Mouse (Mus musculus) MEL (cell line): Measurements from ENCODE around the gene Rras2. TPM values are rescaled to one million over a fixed set of nuclear protein-coding genes. Genes with fewer than 3 reads are reported as not detected.

Experiments
- DNase-seq: peaks from one replicate; pipeline ENCODE4 v3.0.0; 2011; ENCODE audit warnings: low read depth, low spot score
- H3K27ac ChIP-seq: 2 replicates; pipeline ENCODE4 v1.5.1; 2012; ENCODE audit warnings: low read depth, mild to moderate bottlenecking, control low read depth, low read length, moderate library complexity; ENCODE audit not compliant: control insufficient read depth
- H3K27me3 ChIP-seq, 2 experiments: fragments of 150-350 bp in 1 of 2; sonication (generic) in 1 of 2; 2 replicates each; pipeline ENCODE4 v1.6.1; 2012; ENCODE audit warnings: low read length in 2 of 2, mild to moderate bottlenecking in 2 of 2, improper control_type of control experiment in 1 of 2, moderate library complexity in 1 of 2; ENCODE audit not compliant: insufficient read depth in 2 of 2, control insufficient read depth in 1 of 2
- H3K36me3 ChIP-seq, 2 experiments: 2 replicates each; pipeline ENCODE4 v1.6.1; 2012 to 2014; ENCODE audit warnings: low read length in 2 of 2, improper control_type of control experiment in 1 of 2, inconsistent platforms in 1 of 2, mild to moderate bottlenecking in 1 of 2; ENCODE audit not compliant: insufficient read depth in 2 of 2, control insufficient read depth in 1 of 2
- H3K4me1 ChIP-seq, 2 experiments: fragments of 150-350 bp in 1 of 2; sonication (generic) in 1 of 2; 2 replicates each; pipeline ENCODE4 v1.6.1; 2012; ENCODE audit warnings: low read length in 2 of 2, improper control_type of control experiment in 1 of 2, mild to moderate bottlenecking in 1 of 2; ENCODE audit not compliant: insufficient read depth in 2 of 2, control insufficient read depth in 1 of 2
- H3K4me3 ChIP-seq, 2 experiments: fragments of 150-350 bp in 1 of 2; sonication (generic) in 1 of 2; 2 replicates each; pipeline ENCODE4 v1.5.1; 2012; ENCODE audit warnings: low read depth in 2 of 2, low read length in 2 of 2, mild to moderate bottlenecking in 2 of 2, moderate library complexity in 2 of 2, control low read depth in 1 of 2, improper control_type of control experiment in 1 of 2; ENCODE audit not compliant: control insufficient read depth in 1 of 2, insufficient read depth in 1 of 2
- H3K79me2 ChIP-seq: 2 replicates; pipeline ENCODE4 v1.6.1; 2012; ENCODE audit warnings: mild to moderate bottlenecking, low read length, moderate library complexity; ENCODE audit not compliant: control insufficient read depth, poor library complexity, insufficient read depth
- H3K9ac ChIP-seq: 2 replicates; pipeline ENCODE4 v1.6.1; 2012; ENCODE audit warnings: low read depth, mild to moderate bottlenecking, control low read depth, low read length, moderate library complexity; ENCODE audit not compliant: control insufficient read depth, poor library complexity, severe bottlenecking
- H3K9me3 ChIP-seq: fragments of 150-350 bp; sonication (generic); replicated peaks from 2 replicates; pipeline ENCODE4 v1.6.1; 2012; ENCODE audit warnings: mild to moderate bottlenecking, low read length, improper control_type of control experiment, moderate library complexity; ENCODE audit not compliant: insufficient read depth
- CHD1 ChIP-seq: IDR thresholded peaks from 2 replicates; pipeline ENCODE4 v1.6.1; 2012; ENCODE audit warnings: low read depth, mild to moderate bottlenecking, inconsistent platforms, low read length, improper control_type of control experiment
- CHD2 ChIP-seq: IDR thresholded peaks from 2 replicates; pipeline ENCODE4 v1.6.1; 2011; ENCODE audit warnings: low read length, improper control_type of control experiment
- E2F4 ChIP-seq: IDR thresholded peaks from 2 replicates; pipeline ENCODE4 v1.6.1; 2011; ENCODE audit warnings: low read depth, low read length, improper control_type of control experiment, borderline replicate concordance
- ELF1 ChIP-seq: IDR thresholded peaks from 2 replicates; pipeline ENCODE4 v1.6.1; 2014; ENCODE audit warnings: low read depth, mild to moderate bottlenecking, inconsistent platforms, low read length, improper control_type of control experiment, moderate library complexity
- ETS1 ChIP-seq: IDR thresholded peaks from 2 replicates; pipeline ENCODE4 v1.6.1; 2012; ENCODE audit warnings: low read depth, mild to moderate bottlenecking, inconsistent platforms, low read length, improper control_type of control experiment, moderate library complexity
- GABPA ChIP-seq: IDR thresholded peaks from 2 replicates; pipeline ENCODE4 v1.6.1; 2012; ENCODE audit warnings: low read depth, mild to moderate bottlenecking, inconsistent platforms, low read length, improper control_type of control experiment, moderate library complexity
- JUND ChIP-seq: IDR thresholded peaks from 2 replicates; pipeline ENCODE4 v1.6.1; 2011; ENCODE audit warnings: low read depth, mild to moderate bottlenecking, improper control_type of control experiment, low read length
- MAX ChIP-seq: IDR thresholded peaks from 2 replicates; pipeline ENCODE4 v1.6.1; 2011; ENCODE audit warnings: low read length, improper control_type of control experiment
- MAZ ChIP-seq: IDR thresholded peaks from 2 replicates; pipeline ENCODE4 v1.6.1; 2012; ENCODE audit warnings: low read depth, mild to moderate bottlenecking, inconsistent platforms, low read length, improper control_type of control experiment
- MYB ChIP-seq: IDR thresholded peaks from 2 replicates; pipeline ENCODE4 v1.6.1; 2011; ENCODE audit warnings: mild to moderate bottlenecking, low read depth, low read length, improper control_type of control experiment
- MYC ChIP-seq: IDR thresholded peaks from 2 replicates; pipeline ENCODE4 v1.6.1; 2011; ENCODE audit warnings: low read depth, mild to moderate bottlenecking, low read length, improper control_type of control experiment, moderate library complexity
- POLR2AphosphoS5 ChIP-seq: IDR thresholded peaks from 2 replicates; pipeline ENCODE4 v1.6.1; 2012; ENCODE audit warnings: low read depth, borderline replicate concordance, mild to moderate bottlenecking, inconsistent platforms, low read length, moderate library complexity, mixed read lengths
- RCOR1 ChIP-seq: IDR thresholded peaks from 2 replicates; pipeline ENCODE4 v1.6.1; 2012; ENCODE audit warnings: low read depth, mild to moderate bottlenecking, inconsistent platforms, low read length, improper control_type of control experiment
- TAL1 ChIP-seq: IDR thresholded peaks from 2 replicates; pipeline ENCODE4 v1.6.1; 2012; ENCODE audit warnings: mild to moderate bottlenecking, inconsistent platforms, low read length, moderate library complexity, mixed read lengths
- UBTF ChIP-seq: IDR thresholded peaks from 2 replicates; pipeline ENCODE4 v1.6.1; 2012; ENCODE audit warnings: low read depth, mild to moderate bottlenecking, inconsistent platforms, low read length, improper control_type of control experiment, moderate library complexity, borderline replicate concordance; ENCODE audit not compliant: insufficient read depth
- ZC3H11A ChIP-seq: IDR thresholded peaks from 2 replicates; pipeline ENCODE4 v1.6.1; 2012; ENCODE audit warnings: low read depth, mild to moderate bottlenecking, inconsistent platforms, low read length, improper control_type of control experiment
- ZMIZ1 ChIP-seq: IDR thresholded peaks from 2 replicates; pipeline ENCODE4 v1.6.1; 2012; ENCODE audit warnings: low read depth, mild to moderate bottlenecking, inconsistent platforms, low read length, improper control_type of control experiment, moderate library complexity
- ZNF384 ChIP-seq: IDR thresholded peaks from 2 replicates; pipeline ENCODE4 v1.6.1; 2012; ENCODE audit warnings: low read depth, mild to moderate bottlenecking, inconsistent platforms, low read length, improper control_type of control experiment
- polyA plus RNA-seq, 2 experiments: library from polyadenylated mRNA; stranded (reverse) in 1 of 2; unstranded in 1 of 2; fragments of >175 nt in 1 of 2; fragments of >200 nt in 1 of 2; gene quantifications; 2 replicates each; pipeline versions ENCODE4 v1.2.1 to v1.2.4; 2012; ENCODE audit warnings: low replicate concordance in 2 of 2, low read depth in 1 of 2; ENCODE audit not compliant: insufficient read length in 2 of 2, insufficient read depth in 1 of 2, missing spikeins in 1 of 2
- total RNA-seq: library from RNA; depleted of rRNA; stranded (reverse); fragments of 300-350 nt; gene quantifications from 2 replicates; pipeline ENCODE4 v1.2.3, GENCODE M21; 2012

The Rras2 gene
- total and polyA plus RNA-seq, 3 experiments, result not detected

GRCm38 (mm10) chr7:114041349-114041748, 76.2 kb downstream of the Rras2 start:
- no peaks in the 10 kb centered on the region for H3K79me2 ChIP-seq
- no peaks in the 10 kb centered on the region for H3K9me3 ChIP-seq
- no peak overlapping the region for H3K27ac ChIP-seq
- DNase-seq, result no peak
- no peaks in the 10 kb centered on the region for H3K36me3 ChIP-seq
- no peak overlapping the region for H3K4me3 ChIP-seq
- no peaks in the 10 kb centered on the region for H3K4me1 ChIP-seq
- H3K9ac ChIP-seq, result no peak overlapping the region
- H3K27me3 ChIP-seq, result no peaks in the 10 kb centered on the region
- TF ChIP-seq GABPA, result no peak
- TF ChIP-seq MAZ, result no peak
- TF ChIP-seq CHD2, result no peak
- TF ChIP-seq MYB, result no peak
- no peak for TF ChIP-seq MAX
- TF ChIP-seq ZC3H11A, result no peak
- TF ChIP-seq ZNF384, result no peak
- no peak for TF ChIP-seq MYC
- TF ChIP-seq JUND, result no peak
- TF ChIP-seq ELF1, result no peak
- no peak for TF ChIP-seq UBTF
- no peak for TF ChIP-seq ETS1
- no peak for TF ChIP-seq RCOR1
- no peak for TF ChIP-seq CHD1

DNA sequence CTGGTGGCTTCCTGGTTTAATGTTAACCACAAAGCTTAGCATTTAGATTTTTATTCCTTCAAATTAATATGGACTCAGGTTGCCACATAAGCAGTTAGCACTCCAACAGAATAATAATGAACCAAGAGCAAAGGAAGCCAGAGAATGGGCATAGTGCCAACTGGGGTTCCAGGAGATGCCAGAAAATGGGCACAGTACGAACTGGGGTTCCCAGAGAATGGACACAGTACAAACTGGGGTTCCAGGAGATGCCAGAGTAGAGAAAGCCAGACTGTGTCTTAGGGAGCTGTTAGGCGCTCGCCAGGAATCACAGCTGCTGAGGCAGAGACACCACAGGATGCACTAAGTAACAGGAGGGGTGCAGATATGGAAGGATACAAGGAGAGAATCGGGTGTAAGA, 80.3 kb downstream of the Rras2 start:
- TF ChIP-seq TAL1 (no peak), POLR2AphosphoS5 (no peak), ZMIZ1 (no peak), E2F4 (no peak)
- H3K79me2 ChIP-seq, result no peaks in the 10 kb centered on the region
- DNase-seq, result no peak
- no peak overlapping the region for H3K4me3 ChIP-seq
- H3K27ac ChIP-seq, result no peak overlapping the region
- no peak overlapping the region for H3K9ac ChIP-seq
- H3K4me1 ChIP-seq, result no peaks in the 10 kb centered on the region
- H3K27me3 ChIP-seq, result no peaks in the 10 kb centered on the region
- no peaks in the 10 kb centered on the region for H3K36me3 ChIP-seq
- no peaks in the 10 kb centered on the region for H3K9me3 ChIP-seq
